Comparison of ENCODE assay signal across 10 mouse cellular contexts in genomic region chr12:72940071-72940821, GRCm38 (mm10). TPM values are rescaled to one million over a fixed set of nuclear protein-coding genes. Genes with fewer than 3 reads are reported as not detected.
DNase-seq lines count a peak whose midpoint lies in the region; ATAC-seq lines count a peak whose summit lies in the region.
"Had no signal": no experiment of that assay in that cellular context is flagged by ENCODE, and none has a peak within 500 bp of the region (broad histone marks: within the 10 kb centered on the region; RNA-seq: fewer than 3 reads in every experiment).

TSS of gene 4930447C04Rik (minus strand) at chr12:72940774.

- peaks cover 16% of the 10 kb centered on the region; the same call in 1 of the 2 replicates for H3K4me1 ChIP-seq in hindbrain, embryonic 13.5 days (replicated peaks)
- H3K4me1 ChIP-seq in midbrain, embryonic 15.5 days: peaks cover 13% of the 10 kb centered on the region

- H3K9me3 ChIP-seq in hindbrain, embryonic 13.5 days: no peaks in the 10 kb centered on the region
- no peaks in the 10 kb centered on the region for H3K9me3 ChIP-seq in midbrain, embryonic 15.5 days

- intact Hi-C loops in left cerebral cortex, postnatal 36 days (cut with DNase I): no loop called here
- intact Hi-C loops in gastrocnemius, postnatal 14 days (cut with DNase I; ENCODE audit: low total_unique reads): no loop called here

- H3K4me3 ChIP-seq in hindbrain, embryonic 13.5 days: no peak within 1 kb of the TSS
- peak within 1 kb of the TSS; percentile 7; the same call in 1 of the 2 replicates for H3K4me3 ChIP-seq in midbrain, embryonic 15.5 days

- ATAC-seq in hindbrain, embryonic 13.5 days (ENCODE audit: low FRiP score): no peak
- ATAC-seq in midbrain, embryonic 15.5 days (replicated peaks): no peak

- no peak within 1 kb of the TSS for H3K9ac ChIP-seq in hindbrain, embryonic 13.5 days
- H3K9ac ChIP-seq in midbrain, embryonic 15.5 days: no peak within 1 kb of the TSS

- no peak within 1 kb of the TSS for H3K27ac ChIP-seq in hindbrain, embryonic 13.5 days
- H3K27ac ChIP-seq in midbrain, embryonic 15.5 days: no peak within 1 kb of the TSS

- no peaks in the 10 kb centered on the region for H3K36me3 ChIP-seq in hindbrain, embryonic 13.5 days
- H3K36me3 ChIP-seq in midbrain, embryonic 15.5 days (replicated peaks): no peaks in the 10 kb centered on the region

- H3K4me2 ChIP-seq in hindbrain, embryonic 13.5 days: peak within 1 kb of the TSS; percentile 21; the same call in 1 of the 2 replicates
- peak within 1 kb of the TSS; percentile 17; the same call in 1 of the 2 replicates for H3K4me2 ChIP-seq in midbrain, embryonic 15.5 days

- DNase-seq in left cerebral cortex, adult 18-20 months (ENCODE audit: low spot score in 2 of 2): no peak
- DNase-seq in left cerebral cortex, postnatal 36 days (ENCODE audit: low spot score in 2 of 2): no peak
- DNase-seq in embryo, embryonic 11 days: peak; percentile 54
- DNase-seq in gastrocnemius, postnatal 14 days: no peak
- no peak for DNase-seq in urinary bladder, postnatal 25 days (ENCODE audit: low spot score)
- DNase-seq in layer of hippocampus, postnatal 25 days (ENCODE audit: extremely low spot score in 1 of 2, low spot score in 1 of 2): no peak
- DNase-seq: gastrocnemius, postnatal 36 days had no signal

- H3K27me3 ChIP-seq in hindbrain, embryonic 13.5 days: peaks cover 98% of the 10 kb centered on the region
- peaks cover 92% of the 10 kb centered on the region for H3K27me3 ChIP-seq in midbrain, embryonic 15.5 days (replicated peaks)

- under 1% methylated on average over 39 of the region's 39 CpGs for WGBS in hindbrain, embryonic 13.5 days
- WGBS in midbrain, embryonic 15.5 days: under 1% methylated on average over 39 of the region's 39 CpGs

RNA-seq across cellular contexts. Expression of gene 4930447C04Rik, which starts in this region (rescaled TPM):
- total RNA-seq in left cerebral cortex, adult 18-20 months (2021): 10 to 100 TPM; 10.1 to 10.2 TPM
- total RNA-seq in left cerebral cortex, postnatal 36 days (2021): 10 to 100 TPM in 1 of 2 experiments, 1 to 10 TPM in 1; 4.1 to 11.0 TPM
- 4.6 and 5.2 TPM in 2 replicates for polyA plus RNA-seq in hindbrain, embryonic 13.5 days (2015; fragmentation: Nextera tagmentation; extraction: Ambion mirVana)
- polyA plus RNA-seq in midbrain, embryonic 15.5 days (2015; fragmentation: Nextera tagmentation; extraction: Ambion mirVana): 4.0 and 4.8 TPM in 2 replicates
- total RNA-seq in gastrocnemius, postnatal 14 days (2021): under 1 TPM; 0.43 to 0.47 TPM
- total RNA-seq in layer of hippocampus, postnatal 25 days (2021): 1 to 10 TPM; 4.9 to 6.9 TPM
- total RNA-seq: MEL had no signal
